Mouse (Mus musculus) forebrain, postnatal 0 days (tissue): ENCODE data around the gene Polr3h. TPM values are rescaled to one million over a fixed set of nuclear protein-coding genes. Genes with fewer than 3 reads are reported as not detected.
A peak's percentile ranks its signal among the peaks of the same experiment; 100 is the strongest.
"Not testable (repeated sequence)": the region's sequence is repeated elsewhere in the genome, so short reads cannot be mapped to it uniquely, and the experiment has no call there.

Experiments used
- ATAC-seq: fragments of 200-750 bp; cut with Nextera tagmentation; 2 replicates; pipeline ENCODE4 v1.8.0; 2017; ENCODE audit warnings: mild to moderate bottlenecking, moderate library complexity
- DNase-seq: peaks from one replicate; pipeline ENCODE4 v3.0.0-alpha.2; 2015
- H3K27ac ChIP-seq: fragments of 300-500 bp; sonication (generic); 2 replicates; pipeline ENCODE4 v1.5.1; 2014; ENCODE audit warnings: low read depth, mild to moderate bottlenecking, antibody characterized with exemption, low read length, moderate library complexity, mixed read lengths
- H3K27me3 ChIP-seq: fragments of 300-500 bp; sonication (generic); 2 replicates; pipeline ENCODE4 v1.6.1; 2014; ENCODE audit warnings: mild to moderate bottlenecking, low read length, mixed read lengths; ENCODE audit not compliant: insufficient read depth
- H3K36me3 ChIP-seq: fragments of 300-500 bp; sonication (generic); 2 replicates; pipeline ENCODE4 v1.6.1; 2014; ENCODE audit warnings: mild to moderate bottlenecking, moderate library complexity; ENCODE audit not compliant: insufficient read depth
- H3K4me1 ChIP-seq: fragments of 300-500 bp; sonication (generic); 2 replicates; pipeline ENCODE4 v1.6.1; 2014; ENCODE audit warnings: antibody characterized with exemption; ENCODE audit not compliant: insufficient read depth
- H3K4me2 ChIP-seq: fragments of 300-500 bp; sonication (generic); 2 replicates; pipeline ENCODE4 v1.6.1; 2014; ENCODE audit warnings: low read depth, mild to moderate bottlenecking, moderate library complexity
- H3K4me3 ChIP-seq: fragments of 300-500 bp; sonication (generic); 2 replicates; pipeline ENCODE4 v1.5.1; 2014; ENCODE audit warnings: low read depth, low read length, mixed read lengths
- H3K9ac ChIP-seq: fragments of 300-500 bp; sonication (generic); 2 replicates; pipeline ENCODE4 v1.6.1; 2014; ENCODE audit warnings: mild to moderate bottlenecking
- H3K9me3 ChIP-seq: fragments of 300-500 bp; sonication (generic); 2 replicates; pipeline ENCODE4 v1.6.1; 2016; ENCODE audit warnings: low read length
- CTCF ChIP-seq: sonication (generic); IDR thresholded peaks from 2 replicates; pipeline ENCODE4 v1.5.1; 2016; ENCODE audit warnings: antibody characterized with exemption, control low read depth, low read depth
- WGBS: fragments of 180-500 bp; shearing (Covaris S2); extraction: QIAGEN DNeasy Blood & Tissue Kit; methylation state at CpG from one replicate; pipeline ENCODE4 v1.1.7; 2014; 5-methylcytosine and 5-hydroxymethylcytosine counted together
- polyA plus RNA-seq: library from polyadenylated mRNA; unstranded; fragments of >200 nt; fragmentation: Nextera tagmentation; extraction: Ambion mirVana; gene quantifications from 2 replicates; pipeline ENCODE4 v1.2.1, GENCODE M21; 2015
- total RNA-seq: library from RNA; depleted of rRNA; stranded (reverse); fragments of >200 nt; gene quantifications from 2 replicates; pipeline ENCODE4 v1.2.3, GENCODE M21; 2014; rRNA removed

The Polr3h gene
- total RNA-seq (52.8 and 62.5 TPM in 2 replicates), polyA plus RNA-seq (105 and 113 TPM in 2 replicates)

- Histone ChIP-seq H3K9me3 (no peaks in the 10 kb centered on the region), H3K27me3 (no peaks in the 10 kb centered on the region), H3K4me1 (peaks cover 18% of the 10 kb centered on the region), H3K36me3 (peaks cover 10% of the 10 kb centered on the region), H3K27ac (peak within 1 kb of the TSS; percentile 87), H3K9ac (peak within 1 kb of the TSS; percentile 78), H3K4me2 (peak within 1 kb of the TSS; percentile 84), H3K4me3 (peak within 1 kb of the TSS; percentile 70)
- DNase-seq (peak; percentile 98), ATAC-seq (peak; percentile 96)
- WGBS: 2% methylated on average over 54 of the region's 54 CpGs
- no peak for TF ChIP-seq CTCF
Observed at GRCm38 (mm10) chr15:81925760-81926445, at the start of gene Polr3h. Gene Polr3h (minus strand): TSS chr15:81926240.

DNA sequence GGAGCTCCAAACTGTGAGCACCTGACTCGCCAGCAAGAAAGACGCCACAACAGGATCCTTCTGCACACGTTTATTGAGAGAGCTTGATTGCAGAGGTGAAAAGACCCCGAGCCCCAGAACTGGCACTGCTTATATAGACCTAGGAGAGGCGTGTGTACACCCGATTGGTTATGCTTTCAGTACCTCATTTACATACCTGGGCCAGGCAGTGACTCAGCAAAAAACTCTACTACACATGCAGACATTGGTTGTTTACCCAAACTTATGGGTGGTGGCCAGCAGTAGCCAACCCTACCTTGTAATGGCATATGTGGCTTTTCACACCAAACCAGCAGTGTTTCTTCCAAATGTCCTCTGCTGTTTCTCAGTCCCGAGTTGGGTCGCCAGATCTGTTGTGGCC lies 49.1 kb upstream of the Polr3h start:
- ATAC-seq, H3K4me3 ChIP-seq, H3K9me3 ChIP-seq, DNase-seq, H3K36me3 ChIP-seq, H3K27ac ChIP-seq, H3K4me2 ChIP-seq, H3K9ac ChIP-seq, H3K27me3 ChIP-seq, H3K4me1 ChIP-seq: not testable (repeated sequence)
- WGBS: 91% methylated on average over 8 of the region's 8 CpGs

DNA sequence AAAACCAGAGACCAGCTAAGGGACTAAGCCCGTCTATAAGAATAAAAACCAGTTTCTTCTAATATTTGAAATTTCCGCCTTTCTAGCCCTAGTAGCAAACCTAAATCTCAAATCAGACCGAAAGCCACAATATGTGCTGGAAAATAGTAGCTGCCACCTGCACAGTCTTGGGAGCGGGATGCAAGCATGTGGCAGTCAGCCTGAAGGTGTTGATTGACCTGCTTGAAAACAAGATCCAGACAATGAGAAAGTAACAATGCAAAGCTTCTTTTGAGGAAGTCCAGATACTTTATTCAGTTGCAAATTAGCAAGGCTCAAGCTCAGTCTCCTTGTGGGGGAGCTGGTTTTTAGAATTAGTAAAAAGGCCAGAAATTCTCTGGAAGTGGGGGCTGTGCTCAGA lies 44.5 kb upstream of the Polr3h start:
- H3K36me3 ChIP-seq, H3K27ac ChIP-seq, H3K4me1 ChIP-seq, H3K4me2 ChIP-seq, H3K27me3 ChIP-seq, ATAC-seq, H3K9me3 ChIP-seq, DNase-seq, H3K9ac ChIP-seq, H3K4me3 ChIP-seq: not testable (repeated sequence)
- 66% methylated on average over 4 of the region's 4 CpGs for WGBS

- 47% methylated on average over 6 of the region's 6 CpGs for WGBS
Observed at GRCm38 (mm10) chr15:81969635-81970034, 43.6 kb upstream of the Polr3h start.

GRCm38 (mm10) chr15:81969173-81969572 lies 43.1 kb upstream of the Polr3h start:
- ATAC-seq: no peak
- Histone ChIP-seq H3K4me3 (no peak overlapping the region), H3K27ac (no peak overlapping the region), H3K27me3 (no peaks in the 10 kb centered on the region), H3K4me2 (no peak overlapping the region), H3K36me3 (no peaks in the 10 kb centered on the region), H3K4me1 (no peaks in the 10 kb centered on the region), H3K9me3 (no peaks in the 10 kb centered on the region), H3K9ac (no peak overlapping the region)
- TF ChIP-seq CTCF: no peak
- no peak for DNase-seq
- WGBS: 60% methylated on average over 7 of the region's 7 CpGs

More at GRCm38 (mm10) chr15:81969635-81970034, 43.6 kb upstream of the Polr3h start:
- not testable (repeated sequence) for H3K9ac ChIP-seq, ATAC-seq, H3K4me3 ChIP-seq, H3K27ac ChIP-seq, H3K27me3 ChIP-seq, DNase-seq, H3K9me3 ChIP-seq, H3K4me2 ChIP-seq, H3K36me3 ChIP-seq, H3K4me1 ChIP-seq

DNA sequence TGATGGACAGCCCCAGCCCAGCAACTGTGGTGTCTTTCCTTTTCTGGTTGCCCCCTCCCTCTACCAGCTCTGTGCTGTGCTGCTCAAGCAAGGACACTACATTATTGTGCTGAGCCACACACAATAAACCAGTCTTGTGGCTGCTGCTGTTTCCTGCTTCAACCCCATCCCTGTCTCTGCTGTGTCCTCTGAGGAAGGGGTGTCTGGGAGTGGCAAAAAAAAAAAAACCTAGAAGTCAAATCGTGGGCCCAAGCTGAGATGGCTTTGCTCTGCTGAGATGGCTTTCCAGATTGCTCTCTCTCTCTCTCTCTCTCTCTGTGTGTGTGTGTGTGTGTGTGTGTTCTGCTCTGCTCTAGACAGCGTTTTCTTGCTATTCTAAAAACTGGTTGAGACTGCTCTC lies 42.4 kb upstream of the Polr3h start:
- H3K4me3 ChIP-seq: no peak overlapping the region
- H3K36me3 ChIP-seq: no peaks in the 10 kb centered on the region
- WGBS: 64% methylated on average over 2 of the region's 2 CpGs
- no peak overlapping the region for H3K9ac ChIP-seq
- no peaks in the 10 kb centered on the region for H3K4me1 ChIP-seq
- no peak for ATAC-seq
- DNase-seq: no peak
- TF ChIP-seq CTCF: no peak
- H3K27me3 ChIP-seq: no peaks in the 10 kb centered on the region
- H3K27ac ChIP-seq: no peak overlapping the region
- H3K9me3 ChIP-seq: no peaks in the 10 kb centered on the region
- no peak overlapping the region for H3K4me2 ChIP-seq

GRCm38 (mm10) chr15:81967821-81968220 lies 41.8 kb upstream of the Polr3h start:
- ATAC-seq (no peak), DNase-seq (no peak)
- no peaks in the 10 kb centered on the region for H3K9me3 ChIP-seq
- H3K27ac ChIP-seq: no peak overlapping the region
- no peaks in the 10 kb centered on the region for H3K36me3 ChIP-seq
- TF ChIP-seq CTCF: no peak
- no peaks in the 10 kb centered on the region for H3K4me1 ChIP-seq
- no peak overlapping the region for H3K9ac ChIP-seq
- 90% methylated on average over 5 of the region's 5 CpGs for WGBS
- H3K4me2 ChIP-seq: no peak overlapping the region
- H3K27me3 ChIP-seq: no peaks in the 10 kb centered on the region
- H3K4me3 ChIP-seq: no peak overlapping the region
